Mouse (Mus musculus): ENCODE data around the gene Mink1. TPM values are rescaled to one million over a fixed set of nuclear protein-coding genes. Genes with fewer than 3 reads are reported as not detected.

The Mink1 gene
- polyA plus RNA-seq (2014; fragmentation: Illumina TruSeq; extraction: RNeasy Lipid Tissue Mini Kit (QIAGEN cat#74804); ENCODE audit: low read depth, low replicate concordance) = 3.7 TPM

GRCm38 (mm10) chr11:70562287-70562994 lies at the start of gene Mink1:
Mink1 (plus strand) TSS chr11:70562881.

GRCm38 (mm10) chr11:70514288-70514687 lies 48.4 kb upstream of the Mink1 start, which contains the start of gene Vmo1:
Vmo1 (minus strand) TSS chr11:70514616.

GRCm38 (mm10) chr11:70518923-70519322 lies 43.8 kb upstream of the Mink1 start, which contains the start of gene Gltpd2:
Gltpd2 (plus strand) TSS chr11:70519196.

GRCm38 (mm10) chr11:70525184-70525678 lies 37.5 kb upstream of the Mink1 start, which contains the start of gene Psmb6:
Psmb6 (plus strand) TSS chr11:70525367.

GRCm38 (mm10) chr11:70532839-70533238 lies 29.8 kb upstream of the Mink1 start, which contains the start of gene Gm40193:
Gm40193 (minus strand) TSS chr11:70532939.

GRCm38 (mm10) chr11:70539877-70540587 lies 22.6 kb upstream of the Mink1 start, which contains the start of gene Pld2:
Pld2 (plus strand) TSS chr11:70540064.

GRCm38 (mm10) chr11:70615516-70616093 lies 52.9 kb downstream of the Mink1 start, which contains the start of gene 4930544D05Rik:
4930544D05Rik (plus strand) TSS chr11:70615848.

GRCm38 (mm10) chr11:70619101-70619500 lies 56.4 kb downstream of the Mink1 start, which contains the start of gene Chrne:
Chrne (minus strand) TSS chr11:70619216.

GRCm38 (mm10) chr11:70638714-70639278 lies 76.1 kb downstream of the Mink1 start, which contains the start of gene Gp1ba:
Gp1ba (plus strand) TSS chr11:70639122.

GRCm38 (mm10) chr11:70646691-70647650 lies 84.3 kb downstream of the Mink1 start, which contains the start of the genes Rnf167 and Slc25a11:
Rnf167 (plus strand) TSS chr11:70647235.
Slc25a11 (minus strand) TSS chr11:70647479.

GRCm38 (mm10) chr11:70654198-70654922 lies 91.7 kb downstream of the Mink1 start, which contains the start of gene Pfn1:
Pfn1 (minus strand) TSS chr11:70654644.

GRCm38 (mm10) chr11:70656964-70657363 lies 94.3 kb downstream of the Mink1 start, which contains the start of gene Eno3:
Eno3 (plus strand) TSS chr11:70657202.

Other genes starting within 250 kb of the Mink1 start
- gene Alox12e, start 240.3 kb upstream of the Mink1 start, polyA plus RNA-seq (2014; fragmentation: Illumina TruSeq; extraction: RNeasy Lipid Tissue Mini Kit (QIAGEN cat#74804); ENCODE audit: low read depth, low replicate concordance) = not detected
- gene Alox15, start 210.8 kb upstream of the Mink1 start, polyA plus RNA-seq (2014; fragmentation: Illumina TruSeq; extraction: RNeasy Lipid Tissue Mini Kit (QIAGEN cat#74804); ENCODE audit: low read depth, low replicate concordance) = not detected
- gene Pelp1, start 152.8 kb upstream of the Mink1 start, polyA plus RNA-seq (2014; fragmentation: Illumina TruSeq; extraction: RNeasy Lipid Tissue Mini Kit (QIAGEN cat#74804); ENCODE audit: low read depth, low replicate concordance) = 1.6 TPM
- 1.6 TPM for gene Arrb2, start 130.2 kb upstream of the Mink1 start, polyA plus RNA-seq (2014; fragmentation: Illumina TruSeq; extraction: RNeasy Lipid Tissue Mini Kit (QIAGEN cat#74804); ENCODE audit: low read depth, low replicate concordance)
- 4.3 TPM for gene Med11, start 111.0 kb upstream of the Mink1 start, polyA plus RNA-seq (2014; fragmentation: Illumina TruSeq; extraction: RNeasy Lipid Tissue Mini Kit (QIAGEN cat#74804); ENCODE audit: low read depth, low replicate concordance)
- gene Zmynd15, start 103.4 kb upstream of the Mink1 start, polyA plus RNA-seq (2014; fragmentation: Illumina TruSeq; extraction: RNeasy Lipid Tissue Mini Kit (QIAGEN cat#74804); ENCODE audit: low read depth, low replicate concordance) = 0.82 TPM
- gene Cxcl16, start 102.9 kb upstream of the Mink1 start, polyA plus RNA-seq (2014; fragmentation: Illumina TruSeq; extraction: RNeasy Lipid Tissue Mini Kit (QIAGEN cat#74804); ENCODE audit: low read depth, low replicate concordance) = 4.2 TPM
- gene Tm4sf5, start 57.6 kb upstream of the Mink1 start, polyA plus RNA-seq (2014; fragmentation: Illumina TruSeq; extraction: RNeasy Lipid Tissue Mini Kit (QIAGEN cat#74804); ENCODE audit: low read depth, low replicate concordance) = not detected
- 0.93 TPM for gene Vmo1, start 48.3 kb upstream of the Mink1 start, polyA plus RNA-seq (2014; fragmentation: Illumina TruSeq; extraction: RNeasy Lipid Tissue Mini Kit (QIAGEN cat#74804); ENCODE audit: low read depth, low replicate concordance)
- 3.8 TPM for gene Gltpd2, start 43.7 kb upstream of the Mink1 start, polyA plus RNA-seq (2014; fragmentation: Illumina TruSeq; extraction: RNeasy Lipid Tissue Mini Kit (QIAGEN cat#74804); ENCODE audit: low read depth, low replicate concordance)
- gene Psmb6, start 37.5 kb upstream of the Mink1 start, polyA plus RNA-seq (2014; fragmentation: Illumina TruSeq; extraction: RNeasy Lipid Tissue Mini Kit (QIAGEN cat#74804); ENCODE audit: low read depth, low replicate concordance) = 26.5 TPM
- gene Gm40193, start 29.9 kb upstream of the Mink1 start, polyA plus RNA-seq (2014; fragmentation: Illumina TruSeq; extraction: RNeasy Lipid Tissue Mini Kit (QIAGEN cat#74804); ENCODE audit: low read depth, low replicate concordance) = not detected
- gene Pld2, start 22.8 kb upstream of the Mink1 start, polyA plus RNA-seq (2014; fragmentation: Illumina TruSeq; extraction: RNeasy Lipid Tissue Mini Kit (QIAGEN cat#74804); ENCODE audit: low read depth, low replicate concordance) = 1.1 TPM
- gene 4930544D05Rik, start 53.0 kb downstream of the Mink1 start, polyA plus RNA-seq (2014; fragmentation: Illumina TruSeq; extraction: RNeasy Lipid Tissue Mini Kit (QIAGEN cat#74804); ENCODE audit: low read depth, low replicate concordance) = not detected
- gene Chrne, start 56.3 kb downstream of the Mink1 start, polyA plus RNA-seq (2014; fragmentation: Illumina TruSeq; extraction: RNeasy Lipid Tissue Mini Kit (QIAGEN cat#74804); ENCODE audit: low read depth, low replicate concordance) = not detected
- gene Gp1ba, start 76.2 kb downstream of the Mink1 start, polyA plus RNA-seq (2014; fragmentation: Illumina TruSeq; extraction: RNeasy Lipid Tissue Mini Kit (QIAGEN cat#74804); ENCODE audit: low read depth, low replicate concordance) = not detected
- 21.5 TPM for gene Rnf167, start 84.4 kb downstream of the Mink1 start, polyA plus RNA-seq (2014; fragmentation: Illumina TruSeq; extraction: RNeasy Lipid Tissue Mini Kit (QIAGEN cat#74804); ENCODE audit: low read depth, low replicate concordance)
- 29.8 TPM for gene Slc25a11, start 84.6 kb downstream of the Mink1 start, polyA plus RNA-seq (2014; fragmentation: Illumina TruSeq; extraction: RNeasy Lipid Tissue Mini Kit (QIAGEN cat#74804); ENCODE audit: low read depth, low replicate concordance)
- 88.5 TPM for gene Pfn1, start 91.8 kb downstream of the Mink1 start, polyA plus RNA-seq (2014; fragmentation: Illumina TruSeq; extraction: RNeasy Lipid Tissue Mini Kit (QIAGEN cat#74804); ENCODE audit: low read depth, low replicate concordance)
- 0.37 TPM for gene Eno3, start 94.3 kb downstream of the Mink1 start, polyA plus RNA-seq (2014; fragmentation: Illumina TruSeq; extraction: RNeasy Lipid Tissue Mini Kit (QIAGEN cat#74804); ENCODE audit: low read depth, low replicate concordance)
- gene Spag7, start 106.5 kb downstream of the Mink1 start, polyA plus RNA-seq (2014; fragmentation: Illumina TruSeq; extraction: RNeasy Lipid Tissue Mini Kit (QIAGEN cat#74804); ENCODE audit: low read depth, low replicate concordance) = 18.3 TPM
- 0.74 TPM for gene Camta2, start 125.2 kb downstream of the Mink1 start, polyA plus RNA-seq (2014; fragmentation: Illumina TruSeq; extraction: RNeasy Lipid Tissue Mini Kit (QIAGEN cat#74804); ENCODE audit: low read depth, low replicate concordance)
- 21.2 TPM for gene Inca1, start 137.3 kb downstream of the Mink1 start, polyA plus RNA-seq (2014; fragmentation: Illumina TruSeq; extraction: RNeasy Lipid Tissue Mini Kit (QIAGEN cat#74804); ENCODE audit: low read depth, low replicate concordance)
- 16.3 TPM for gene Kif1c, start 137.7 kb downstream of the Mink1 start, polyA plus RNA-seq (2014; fragmentation: Illumina TruSeq; extraction: RNeasy Lipid Tissue Mini Kit (QIAGEN cat#74804); ENCODE audit: low read depth, low replicate concordance)
- 1.7 TPM for gene Zfp3, start 201.3 kb downstream of the Mink1 start, polyA plus RNA-seq (2014; fragmentation: Illumina TruSeq; extraction: RNeasy Lipid Tissue Mini Kit (QIAGEN cat#74804); ENCODE audit: low read depth, low replicate concordance)
- 2.3 TPM for gene Scimp, start 249.7 kb downstream of the Mink1 start, polyA plus RNA-seq (2014; fragmentation: Illumina TruSeq; extraction: RNeasy Lipid Tissue Mini Kit (QIAGEN cat#74804); ENCODE audit: low read depth, low replicate concordance)

Measured in liver, adult 10 weeks (tissue).